Mouse (Mus musculus) cerebral cortex, adult 2 months (tissue): Measurements from ENCODE around the gene Rad23b.

ENCODE experiments used
- WGBS: fragments of 180-500 bp; shearing (Covaris S2); methylation state at CpG from one replicate; pipeline ENCODE4 v1.1.7; 2018; 5-methylcytosine and 5-hydroxymethylcytosine counted together

The Rad23b gene

DNA sequence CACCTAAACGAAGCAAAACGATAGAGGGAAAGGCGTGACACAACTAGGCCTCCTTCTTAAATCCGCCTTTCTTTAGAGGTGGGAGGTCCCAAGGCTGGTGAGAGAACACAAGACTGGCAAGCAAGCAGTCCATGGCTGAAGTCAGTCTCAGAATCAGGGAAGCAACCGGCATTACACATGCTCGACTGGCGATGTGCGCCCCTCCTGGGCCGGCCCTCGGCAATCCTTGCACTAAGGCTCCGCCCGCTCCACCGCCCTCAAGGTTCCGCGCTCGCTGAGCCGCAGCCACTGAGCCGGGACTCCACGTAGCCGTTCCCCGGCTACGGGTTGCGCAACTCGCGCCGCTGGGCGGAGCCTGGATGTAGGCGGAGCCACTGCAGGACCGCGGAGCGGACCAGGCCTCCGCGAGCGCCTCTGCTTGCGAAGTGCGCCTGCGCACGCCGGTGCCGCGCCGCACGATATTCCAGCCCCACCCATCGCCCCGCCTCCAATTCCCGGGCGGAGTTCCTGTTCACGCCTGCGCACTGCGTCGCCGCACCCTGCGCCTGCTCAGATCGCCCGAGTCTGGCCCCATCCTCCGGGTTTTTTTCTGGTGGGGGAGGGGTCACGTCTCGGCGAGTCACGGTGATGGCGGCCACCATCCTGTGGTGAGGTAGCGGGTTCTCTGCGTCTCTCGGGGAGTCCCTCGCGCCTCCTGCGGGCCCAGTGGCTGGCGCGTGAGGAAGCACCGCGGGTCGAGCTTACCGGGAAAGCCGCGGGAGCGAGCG lies at the start of gene Rad23b:
TSS of gene Rad23b (plus strand) at position 592 of the 767 bp plus-strand sequence.
- WGBS: under 1% methylated on average over 77 of the region's 77 CpGs

DNA sequence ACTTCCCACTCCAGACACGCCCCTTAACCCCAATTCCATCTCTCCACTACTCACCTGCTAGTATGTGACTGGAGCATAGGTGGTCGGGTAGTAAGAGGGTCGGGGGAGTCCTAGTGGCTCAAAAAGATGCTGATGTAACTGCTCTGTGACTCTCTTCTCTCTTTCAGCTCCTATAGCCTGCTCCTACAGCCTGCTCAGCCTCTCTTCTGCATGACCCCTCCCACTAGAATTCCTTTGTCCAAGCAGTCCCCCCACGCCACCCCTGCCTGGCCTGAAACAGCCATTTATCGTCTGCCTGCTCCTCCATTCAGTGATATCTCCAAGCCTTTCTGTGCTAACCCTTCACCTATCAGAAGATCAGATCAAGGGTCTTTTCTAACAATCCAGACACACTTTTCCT lies 45.7 kb upstream of the Rad23b start:
- 92% methylated on average over 5 of the region's 5 CpGs for WGBS

DNA sequence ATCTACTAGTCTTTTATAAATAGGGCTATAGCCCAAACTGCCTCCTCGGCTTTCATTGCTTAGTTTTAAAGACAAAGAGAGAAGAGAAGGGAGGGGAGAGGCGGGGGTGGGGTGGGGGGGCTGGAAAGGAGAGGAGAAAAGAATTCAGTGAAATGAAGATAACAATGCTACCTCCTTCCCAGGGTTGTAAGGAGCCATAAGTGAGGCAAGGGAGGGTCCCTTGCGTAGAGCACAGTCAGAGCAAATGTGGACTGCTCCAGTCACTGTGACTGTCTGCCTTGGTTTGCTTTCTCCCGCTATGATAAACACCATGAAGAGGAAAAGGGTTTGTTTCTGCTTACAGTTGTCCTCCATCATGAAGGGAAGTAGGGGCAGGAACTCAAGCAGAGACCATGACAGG lies 43.2 kb upstream of the Rad23b start:
- 88% methylated on average over 4 of the region's 4 CpGs for WGBS

DNA sequence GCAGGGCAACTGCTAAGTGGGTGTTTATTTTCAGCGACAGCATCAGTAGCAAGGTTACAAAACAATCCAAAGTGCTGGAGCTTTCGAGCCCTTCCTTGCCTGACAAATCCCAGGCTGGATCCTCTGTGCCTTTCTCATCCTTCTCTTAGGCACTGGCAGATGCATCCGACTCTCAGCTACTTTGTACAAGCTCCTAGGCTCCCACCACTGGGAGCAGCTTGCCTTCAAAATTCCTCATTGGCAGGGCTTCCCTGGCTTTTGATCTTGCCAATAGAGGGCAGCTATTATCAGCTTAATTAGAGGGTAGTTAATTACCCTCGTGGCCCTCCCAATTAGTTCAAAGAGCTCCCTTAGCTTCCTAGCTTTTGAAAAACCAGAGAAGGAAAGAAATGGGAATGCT lies 33.1 kb upstream of the Rad23b start:
- 27% methylated on average over 4 of the region's 4 CpGs for WGBS

DNA sequence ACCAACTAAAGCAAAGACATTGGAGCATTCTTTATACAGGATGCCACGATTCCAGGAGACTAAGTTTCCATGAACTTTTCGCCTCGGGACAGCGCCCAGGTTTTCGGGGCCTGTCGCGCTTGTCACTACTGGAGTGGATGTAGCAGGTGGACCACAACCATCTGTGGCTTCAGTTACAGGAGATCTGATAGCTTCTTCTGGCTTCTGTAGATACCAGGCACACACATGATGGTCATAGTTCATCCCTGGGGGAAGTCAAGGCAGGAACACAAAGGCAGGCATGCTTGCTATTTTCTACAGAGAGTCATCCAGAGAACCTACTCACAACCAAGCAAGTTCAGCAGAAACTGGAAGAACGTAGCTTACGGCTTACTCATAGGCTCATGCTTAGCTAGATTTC lies 31.5 kb upstream of the Rad23b start:
- WGBS: 98% methylated on average over 9 of the region's 9 CpGs

DNA sequence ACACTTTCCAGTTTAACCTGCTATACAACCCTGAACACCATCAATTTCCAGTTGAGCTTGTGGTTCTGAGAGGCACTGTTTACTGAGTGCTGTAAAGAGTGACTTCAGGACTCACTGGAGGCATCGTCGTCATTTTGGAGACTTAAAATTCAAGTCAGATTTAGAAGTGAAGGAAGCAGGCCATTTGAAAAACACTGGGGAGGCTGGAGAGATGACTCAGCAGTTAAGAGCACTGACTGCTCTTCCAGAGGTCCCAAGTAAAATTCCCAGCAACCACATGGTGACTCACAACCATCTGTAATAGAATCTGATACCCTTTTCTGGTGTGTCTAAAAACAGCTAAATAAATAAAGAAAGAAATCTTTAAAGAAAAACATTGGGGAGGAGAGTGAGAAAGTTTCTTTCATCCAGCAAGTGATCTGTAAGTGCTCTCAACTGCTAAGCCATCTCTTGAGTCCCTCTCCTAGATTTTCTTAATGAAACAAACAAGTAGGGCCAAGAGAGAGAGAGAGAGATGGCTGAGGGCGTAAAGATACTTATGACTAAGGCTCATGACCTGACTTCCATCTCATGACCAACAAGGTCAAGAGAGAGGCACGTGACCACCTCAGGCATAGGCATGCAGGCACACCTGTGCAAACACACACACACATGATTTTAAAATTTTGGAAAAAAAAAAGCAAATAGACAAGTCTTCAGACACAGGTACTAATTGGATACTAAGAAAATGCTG lies 23.9 kb upstream of the Rad23b start:
- 57% methylated on average over 4 of the region's 4 CpGs for WGBS

DNA sequence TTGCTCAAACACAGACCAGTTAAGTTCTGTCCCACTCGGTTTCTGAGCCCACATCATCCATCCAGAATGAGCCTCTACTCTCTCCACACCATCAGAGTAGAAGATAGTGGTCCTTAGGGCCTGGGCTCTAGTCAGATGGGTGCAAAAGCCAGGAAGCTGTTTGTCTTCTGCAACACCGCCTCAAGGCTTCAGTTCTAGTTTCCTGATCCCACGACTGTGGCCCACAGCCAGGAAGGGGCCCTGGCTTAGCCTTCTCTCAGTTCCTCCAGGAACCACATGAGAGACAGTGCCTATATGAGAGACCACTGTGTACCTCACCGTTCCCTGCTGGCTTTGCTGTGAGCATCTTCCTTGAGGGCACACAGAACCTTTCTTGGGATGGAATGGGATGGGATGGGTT lies 22.3 kb upstream of the Rad23b start:
- 70% methylated on average over 4 of the region's 4 CpGs for WGBS

DNA sequence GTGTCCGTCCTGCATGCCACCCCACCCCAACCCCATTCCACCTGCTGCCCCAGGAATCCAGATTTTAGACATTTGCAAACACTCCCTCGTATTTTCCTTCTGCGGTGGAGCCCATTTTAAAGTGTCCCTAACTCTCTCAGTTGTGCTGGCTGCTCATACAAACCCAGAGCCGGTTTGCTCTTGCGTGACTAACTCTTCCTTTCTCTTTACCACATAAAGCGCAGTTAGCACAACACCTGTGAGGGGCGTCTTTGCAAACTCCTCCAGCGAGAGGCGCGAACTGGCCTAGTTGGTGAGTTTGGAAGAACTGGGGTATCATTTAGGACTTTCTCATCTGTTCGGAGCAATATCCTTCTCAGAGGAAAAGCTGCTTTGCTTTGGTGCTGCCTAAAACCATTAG lies 21.4 kb upstream of the Rad23b start:
- 75% methylated on average over 11 of the region's 11 CpGs for WGBS

DNA sequence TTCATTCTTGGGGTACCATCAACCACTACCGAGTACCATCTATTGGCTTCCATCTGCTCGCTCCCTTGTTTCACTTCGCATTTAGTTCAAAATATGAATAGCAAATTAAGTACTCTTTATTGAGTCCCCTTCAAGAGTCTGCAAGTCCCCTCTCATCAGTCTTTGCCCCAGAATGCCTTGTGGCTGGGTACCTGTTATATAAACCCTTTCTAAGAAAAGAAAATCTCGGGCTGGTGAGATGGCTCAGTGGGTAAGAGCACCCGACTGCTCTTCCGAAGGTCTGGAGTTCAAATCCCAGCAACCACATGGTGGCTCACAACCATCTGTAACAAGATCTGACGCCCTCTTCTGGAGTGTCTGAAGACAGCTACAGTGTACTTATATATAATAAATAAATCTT lies 20.9 kb upstream of the Rad23b start:
- WGBS: 77% methylated on average over 7 of the region's 7 CpGs

DNA sequence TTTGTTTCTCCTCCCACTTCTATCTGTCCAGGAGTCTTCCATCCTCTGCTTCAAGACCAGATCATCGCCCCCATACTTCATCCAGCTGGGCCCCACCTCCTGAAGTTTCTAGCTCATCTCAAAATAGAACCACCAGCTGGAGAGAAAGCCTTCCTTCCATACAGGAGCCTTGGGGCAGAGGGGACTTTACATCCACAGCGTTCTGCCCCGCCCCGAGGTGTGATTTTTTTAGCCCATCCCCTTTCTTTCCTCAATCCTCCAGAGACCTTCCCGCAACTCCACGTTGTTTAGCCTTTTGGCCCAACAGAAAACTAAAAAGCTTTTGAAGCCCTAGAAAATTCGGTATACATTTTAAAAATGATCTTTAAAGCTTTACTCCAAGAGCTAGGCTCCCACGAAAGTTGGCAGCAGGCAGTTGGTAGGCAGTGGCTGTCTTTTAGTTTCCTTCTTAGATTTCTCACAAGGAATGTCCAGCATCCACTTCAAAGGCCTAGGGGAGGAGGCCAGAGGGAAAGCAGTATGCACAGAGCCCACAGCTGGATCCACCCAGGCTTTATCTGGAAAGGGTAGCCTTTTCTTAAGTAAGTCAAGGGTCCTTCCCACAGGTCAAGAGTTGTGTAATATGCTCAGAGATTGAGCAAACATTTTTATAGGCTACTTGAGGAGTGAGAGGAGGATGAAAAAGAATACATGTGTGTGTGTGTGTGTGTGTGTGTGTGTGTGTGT lies 20.1 kb upstream of the Rad23b start:
- WGBS: 52% methylated on average over 8 of the region's 8 CpGs

DNA sequence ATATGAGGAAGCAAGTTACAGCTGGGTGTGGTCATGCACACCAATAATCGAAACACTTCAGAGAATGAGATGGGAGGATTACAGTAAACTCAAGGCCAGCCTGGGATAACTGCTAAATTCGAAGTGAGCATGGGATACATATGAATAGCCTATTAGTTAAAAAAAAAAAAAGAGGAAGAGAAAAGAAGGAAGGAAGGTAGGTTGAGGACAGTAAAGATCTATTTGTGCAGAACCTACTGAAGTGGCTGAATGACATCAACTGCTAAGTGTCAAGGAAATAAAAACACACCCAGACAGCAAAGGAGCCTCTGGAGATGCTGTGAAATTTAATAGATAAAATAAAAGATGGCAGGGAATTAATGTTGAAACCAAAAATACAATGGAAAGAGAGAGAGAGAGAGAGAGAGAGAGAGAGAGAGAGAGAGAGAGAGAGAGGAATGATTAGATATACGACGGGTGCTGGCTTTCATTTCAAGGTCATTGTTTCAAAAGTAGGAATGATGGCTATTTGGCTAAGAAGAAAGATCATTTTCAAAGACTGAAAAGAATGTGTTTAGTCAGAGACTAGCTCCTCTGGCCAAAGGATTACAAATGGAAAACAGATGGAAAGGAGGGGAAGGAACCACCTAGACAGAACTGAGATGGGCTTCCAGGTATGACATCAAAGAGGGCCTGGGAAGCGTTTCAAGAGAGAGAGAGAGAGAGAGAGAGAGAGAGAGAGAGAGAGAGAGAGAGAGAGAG lies 14.6 kb upstream of the Rad23b start:
- 76% methylated on average over 5 of the region's 5 CpGs for WGBS

DNA sequence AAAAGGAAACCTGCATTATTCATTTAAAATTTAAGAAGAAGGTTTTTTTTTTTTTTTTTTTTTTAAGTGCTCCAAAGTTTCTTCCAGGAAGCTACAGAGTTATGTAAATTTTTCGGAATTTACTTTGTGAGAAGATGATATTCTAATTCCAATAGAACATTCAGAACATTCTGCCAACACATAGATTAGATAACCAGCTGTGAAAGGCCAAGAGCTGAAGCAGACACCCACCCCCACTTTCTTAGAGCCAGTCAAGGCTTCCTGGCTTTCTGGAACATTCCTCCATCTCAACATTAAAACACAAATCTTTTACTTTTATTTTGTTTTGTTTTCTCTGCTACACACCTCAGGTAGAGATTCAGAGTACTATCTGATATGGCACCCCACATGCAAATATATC lies 10.9 kb upstream of the Rad23b start:
- 63% methylated on average over 1 of the region's 1 CpGs for WGBS

DNA sequence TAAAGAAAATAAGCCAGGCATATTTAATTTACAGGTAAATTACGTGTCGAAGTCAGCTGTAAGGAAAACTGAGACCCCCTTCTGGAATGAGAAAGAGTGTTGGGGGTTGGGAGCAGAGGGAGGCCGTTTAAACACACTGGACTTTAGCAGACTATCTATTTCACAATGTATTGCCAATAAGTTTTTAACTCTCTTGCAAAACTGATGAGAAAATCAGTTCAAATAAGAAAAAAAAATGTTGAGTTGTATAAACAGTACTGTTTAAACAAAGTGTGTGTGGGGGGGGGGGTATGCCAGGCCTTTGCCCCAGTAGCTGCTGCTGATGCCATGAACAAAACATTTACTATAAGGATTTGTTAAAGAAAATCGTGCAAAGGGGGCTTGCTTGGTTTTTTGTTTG lies 10.5 kb upstream of the Rad23b start:
- 85% methylated on average over 4 of the region's 4 CpGs for WGBS

DNA sequence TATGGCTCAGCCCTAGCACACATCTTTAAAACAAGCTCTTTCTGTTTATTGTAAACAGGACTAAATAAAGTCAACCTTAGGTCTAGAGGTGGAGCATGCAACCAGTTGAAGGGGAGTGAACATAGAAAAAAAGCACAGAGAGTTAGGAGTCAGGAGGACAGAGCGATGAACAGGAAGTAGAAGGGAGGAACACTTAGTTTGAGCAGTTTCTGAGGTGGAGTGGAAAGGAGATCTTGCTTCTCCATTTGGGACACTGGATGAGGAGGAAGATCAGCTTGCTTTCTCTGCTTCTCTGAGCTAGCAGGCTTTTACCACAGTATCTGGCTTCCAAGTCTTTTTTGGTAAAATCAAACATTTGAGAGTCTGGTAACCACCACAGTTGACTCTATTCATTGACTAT lies 8.0 kb upstream of the Rad23b start:
- WGBS: 91% methylated on average over 1 of the region's 1 CpGs

DNA sequence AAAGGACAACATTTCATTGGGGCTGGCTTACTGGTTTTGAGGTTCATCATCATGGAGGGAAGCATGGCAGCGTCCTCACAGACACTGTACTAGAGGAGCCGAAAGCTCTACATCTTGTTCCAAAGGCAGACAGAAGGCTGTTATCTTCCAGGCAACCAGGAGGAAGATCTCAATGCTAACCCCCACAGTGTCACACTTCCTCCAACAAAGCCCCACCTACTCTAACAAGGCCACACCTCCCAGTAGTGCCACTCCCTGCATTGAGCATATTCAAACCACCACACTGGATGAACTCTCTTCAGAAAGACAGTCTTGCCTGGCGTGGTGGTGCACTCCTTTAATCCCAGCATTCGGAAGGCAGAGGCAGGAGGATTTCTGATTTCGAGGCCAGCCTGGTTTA lies 7.2 kb upstream of the Rad23b start:
- WGBS: 97% methylated on average over 5 of the region's 5 CpGs

DNA sequence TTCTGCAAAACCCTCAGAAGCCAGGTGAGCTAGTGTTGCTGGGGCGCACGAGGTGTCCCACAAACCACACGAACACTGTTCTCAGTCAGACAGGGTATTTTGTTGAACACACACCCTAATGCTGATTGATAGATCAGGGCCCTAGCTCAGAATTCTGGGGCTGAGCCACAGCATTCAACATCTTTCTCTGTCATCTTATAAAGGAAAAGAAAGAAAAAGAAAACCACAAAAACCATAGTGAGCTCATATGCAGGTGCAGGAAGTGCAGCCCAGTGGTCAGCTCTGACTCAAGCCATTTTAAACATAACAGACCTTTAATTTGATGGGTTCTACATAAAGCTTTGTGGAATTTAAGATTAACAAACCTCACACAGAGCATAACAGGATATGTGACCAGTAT lies 6.6 kb upstream of the Rad23b start:
- WGBS: 90% methylated on average over 3 of the region's 3 CpGs

DNA sequence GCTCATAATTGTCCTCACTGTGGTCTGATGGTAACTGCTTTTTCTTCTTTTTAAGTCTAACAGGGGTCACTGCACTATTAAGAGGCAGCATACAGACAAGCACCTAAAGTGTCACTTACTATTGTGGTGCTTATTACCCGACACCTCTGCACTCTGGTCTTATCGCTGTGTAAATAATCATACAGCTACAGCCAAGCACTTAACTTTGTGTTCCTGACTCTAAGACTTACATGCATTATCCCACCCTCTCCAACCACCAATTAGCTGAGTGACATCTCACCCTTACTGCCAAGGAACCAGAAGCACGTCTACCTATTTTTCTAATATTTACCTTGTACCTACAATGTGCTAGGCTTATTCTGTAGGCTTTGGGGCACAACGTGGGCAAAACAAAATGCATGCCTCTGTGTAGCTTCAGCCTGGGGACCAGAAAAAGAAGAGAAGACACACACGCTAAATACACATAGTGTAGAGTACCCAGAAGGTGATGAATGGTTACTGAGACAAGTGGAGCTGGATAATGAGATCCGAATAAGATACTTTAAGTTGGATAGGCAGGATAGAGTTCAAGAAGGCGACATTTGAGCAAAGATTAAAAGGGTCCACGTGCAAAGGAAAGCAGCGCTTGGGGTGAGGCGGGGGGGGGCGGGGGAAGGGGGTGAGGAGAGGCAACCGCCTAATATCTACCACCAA lies 938 bp upstream of the Rad23b start:
- 13% methylated on average over 11 of the region's 12 CpGs for WGBS

DNA sequence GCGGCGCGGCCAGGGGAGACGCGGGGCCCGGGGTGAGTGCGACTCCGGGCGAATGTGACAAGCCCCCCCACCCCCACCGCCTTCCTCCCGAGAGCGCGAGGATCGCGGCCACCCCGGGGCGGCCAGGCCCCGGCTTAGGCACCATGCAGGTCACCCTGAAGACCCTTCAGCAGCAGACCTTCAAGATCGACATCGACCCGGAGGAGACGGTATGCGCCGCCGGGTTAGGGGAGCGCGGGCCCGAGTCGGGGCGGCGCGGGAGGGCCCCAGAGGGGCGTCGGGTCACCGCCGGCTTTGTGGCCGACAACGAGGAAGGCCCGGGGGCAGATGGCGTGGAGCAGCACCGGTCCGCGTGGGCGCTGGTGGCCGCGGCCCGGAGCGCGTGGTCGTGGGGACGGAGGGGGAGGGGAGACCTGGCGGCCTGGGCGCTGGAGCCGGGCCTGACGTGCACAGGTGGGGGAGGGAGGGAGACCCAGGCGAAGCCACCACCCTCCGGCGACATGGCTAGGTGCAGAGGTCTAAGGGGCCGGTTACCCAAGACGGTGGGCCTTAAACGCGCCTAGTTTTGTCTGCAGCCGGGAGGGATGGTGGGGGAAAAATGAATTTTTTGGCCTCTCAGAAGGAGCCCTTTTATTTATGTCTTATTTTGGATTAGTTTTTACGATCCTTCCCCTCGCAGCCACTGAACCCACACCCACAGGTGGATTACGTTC lies 532 bp downstream of the Rad23b start:
- under 1% methylated on average over 65 of the region's 66 CpGs for WGBS

DNA sequence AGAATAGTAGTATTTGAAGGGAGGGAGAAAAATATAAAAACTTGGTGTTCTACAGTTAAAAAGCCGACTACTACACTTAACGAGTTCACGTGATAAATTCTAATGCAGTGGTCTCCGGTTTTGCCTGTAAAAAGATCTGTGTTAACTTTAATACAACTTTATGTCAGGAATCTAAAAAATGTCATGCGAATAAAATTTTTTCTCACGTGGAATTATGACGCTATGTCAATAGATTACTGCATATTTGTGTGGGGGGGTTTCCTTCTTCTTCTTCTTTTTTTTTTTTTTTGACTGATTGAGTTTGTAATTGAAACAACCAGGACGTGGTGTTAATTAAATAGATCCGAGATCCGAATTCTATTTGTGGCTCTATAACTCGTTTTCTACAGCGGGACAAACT lies 1.2 kb downstream of the Rad23b start:
- WGBS: 5% methylated on average over 12 of the region's 12 CpGs

DNA sequence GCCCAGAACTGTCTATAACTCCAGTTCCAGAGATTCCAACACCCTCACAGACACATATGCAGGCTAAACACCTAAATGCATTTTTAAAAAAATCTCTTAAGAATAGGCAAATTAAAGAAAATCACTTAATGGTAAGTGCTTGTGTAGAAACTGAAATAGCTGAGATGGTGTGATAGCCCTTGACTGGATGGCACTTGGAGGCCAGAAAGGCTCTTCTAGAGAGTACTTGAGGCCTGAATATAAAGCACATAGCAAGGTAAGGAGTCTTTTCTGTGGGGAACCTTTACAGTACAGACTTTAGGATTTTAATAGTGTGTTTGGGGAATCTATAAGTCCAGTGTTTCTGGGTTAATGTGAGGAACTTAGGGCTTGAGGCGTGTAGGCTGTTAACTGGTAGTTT lies 4.2 kb downstream of the Rad23b start:
- WGBS: 81% methylated on average over 1 of the region's 1 CpGs

DNA sequence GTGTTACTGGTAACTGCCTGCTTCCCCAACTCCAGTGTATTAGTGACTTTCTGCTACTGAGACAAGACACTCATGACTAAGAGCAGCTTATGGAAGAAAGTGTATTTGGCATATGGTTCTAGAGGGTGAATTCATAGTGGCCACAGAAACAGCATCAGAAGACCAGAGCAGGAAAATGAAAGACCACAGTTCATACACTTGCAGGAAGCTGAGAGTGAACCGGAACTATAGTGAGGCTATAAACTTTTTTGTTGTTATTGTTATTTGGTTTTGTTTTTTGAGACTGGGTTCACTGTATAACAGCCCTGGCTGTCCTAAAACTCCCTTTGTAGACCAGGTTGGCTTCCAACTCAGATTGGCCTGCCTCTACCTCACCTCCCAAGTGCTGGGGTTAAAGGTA lies 6.0 kb downstream of the Rad23b start:
- WGBS: 80% methylated on average over 1 of the region's 1 CpGs
